Mouse (Mus musculus) spleen, adult 10 weeks (tissue): ENCODE results near the gene Ccdc103. TPM values are rescaled to one million over a fixed set of nuclear protein-coding genes. Genes with fewer than 3 reads are reported as not detected.

ENCODE experiments used
- polyA plus RNA-seq: library from polyadenylated mRNA; stranded (reverse); fragments of 350-450 nt; fragmentation: Illumina TruSeq; extraction: RNeasy Lipid Tissue Mini Kit (QIAGEN cat#74804); gene quantifications from one replicate; pipeline ENCODE4 v1.2.3, GENCODE M21; 2015; ENCODE audit warnings: low replicate concordance; ENCODE audit not compliant: insufficient read depth

Ccdc103 gene
- polyA plus RNA-seq, result not detected

GRCm38 (mm10) chr11:102880585-102881313, at the start of gene Ccdc103, which contains the start of gene Eftud2:
Gene Ccdc103 (plus strand): TSS chr11:102881204.
Gene Eftud2 (minus strand): TSS chr11:102880985.

GRCm38 (mm10) chr11:102835549-102835948, 45.5 kb upstream of the Ccdc103 start, which contains the start of gene Higd1b:
Gene Higd1b (plus strand): TSS chr11:102835849.

GRCm38 (mm10) chr11:102884616-102885219, 3.7 kb downstream of the Ccdc103 start, which contains the start of gene Fam187a:
Gene Fam187a (plus strand): TSS chr11:102885169.

GRCm38 (mm10) chr11:102900763-102901162, 19.8 kb downstream of the Ccdc103 start, which contains the start of gene Gfap:
Gene Gfap (minus strand): TSS chr11:102900912.

GRCm38 (mm10) chr11:102924557-102925350, 43.8 kb downstream of the Ccdc103 start, which contains the start of gene Kif18b:
Gene Kif18b (minus strand): TSS chr11:102925124.

Other genes with a start within 250 kb of the Ccdc103 start
- not detected for gene Meioc, start 217.5 kb upstream of the Ccdc103 start, polyA plus RNA-seq
- 29.5 TPM for gene Ccdc43, start 183.4 kb upstream of the Ccdc103 start, polyA plus RNA-seq
- gene Adam11, start 119.8 kb upstream of the Ccdc103 start, polyA plus RNA-seq, result 6.3 TPM
- 5.5 TPM for gene Gjc1, start 61.5 kb upstream of the Ccdc103 start, polyA plus RNA-seq
- not detected for gene Higd1b, start 45.4 kb upstream of the Ccdc103 start, polyA plus RNA-seq
- gene Eftud2, start 219 bp upstream of the Ccdc103 start, polyA plus RNA-seq, result 82.0 TPM
- not detected for gene Fam187a, start 4.0 kb downstream of the Ccdc103 start, polyA plus RNA-seq
- gene Gfap, start 19.7 kb downstream of the Ccdc103 start, polyA plus RNA-seq, result 0.83 TPM
- 2.7 TPM for gene Kif18b, start 43.9 kb downstream of the Ccdc103 start, polyA plus RNA-seq
- gene C1ql1, start 65.5 kb downstream of the Ccdc103 start, polyA plus RNA-seq, result not detected
- 48.5 TPM for gene Nmt1, start 147.0 kb downstream of the Ccdc103 start, polyA plus RNA-seq
- gene Dcakd, start 147.1 kb downstream of the Ccdc103 start, polyA plus RNA-seq, result 14.3 TPM
- 0.93 TPM for gene Plcd3, start 220.5 kb downstream of the Ccdc103 start, polyA plus RNA-seq
- 17.7 TPM for gene Acbd4, start 220.5 kb downstream of the Ccdc103 start, polyA plus RNA-seq
- 16.5 TPM for gene Hexim1, start 235.0 kb downstream of the Ccdc103 start, polyA plus RNA-seq